Mouse (Mus musculus) forebrain, embryonic 14.5 days (tissue): ENCODE measurements around the gene Xylt1. TPM values are rescaled to one million over a fixed set of nuclear protein-coding genes. Genes with fewer than 3 reads are reported as not detected.

Experiments used
- ATAC-seq: fragments of 200-750 bp; cut with Nextera tagmentation; 2 replicates; pipeline ENCODE4 v1.8.0; 2017; ENCODE audit warnings: mild to moderate bottlenecking, moderate library complexity
- DNase-seq: peaks from one replicate; pipeline ENCODE4 v3.0.0-alpha.2; 2015; ENCODE audit warnings: low spot score
- H3K27ac ChIP-seq: fragments of 300-500 bp; sonication (generic); 2 replicates; pipeline ENCODE4 v1.5.1; 2014; ENCODE audit warnings: low read depth, mild to moderate bottlenecking, control low read depth, low read length, moderate library complexity
- H3K27me3 ChIP-seq: fragments of 300-500 bp; sonication (generic); replicated peaks from 2 replicates; pipeline ENCODE4 v1.6.1; 2014; ENCODE audit warnings: low read length, control low read depth, mixed read lengths; ENCODE audit not compliant: control insufficient read depth, insufficient read depth
- H3K36me3 ChIP-seq: fragments of 300-500 bp; sonication (generic); 2 replicates; pipeline ENCODE4 v1.6.1; 2014; ENCODE audit warnings: low read length, control low read depth; ENCODE audit not compliant: control insufficient read depth, insufficient read depth
- H3K4me1 ChIP-seq: fragments of 300-500 bp; sonication (generic); 2 replicates; pipeline ENCODE4 v1.6.1; 2014; ENCODE audit warnings: antibody characterized with exemption, low read length, control low read depth; ENCODE audit not compliant: control insufficient read depth, insufficient read depth
- H3K4me2 ChIP-seq: fragments of 300-500 bp; sonication (generic); 2 replicates; pipeline ENCODE4 v1.6.1; 2014; ENCODE audit warnings: mild to moderate bottlenecking, control low read depth, low read length
- H3K4me3 ChIP-seq: fragments of 300-500 bp; sonication (generic); 2 replicates; pipeline ENCODE4 v1.5.1; 2014; ENCODE audit warnings: low read depth, low read length, control low read depth
- H3K9ac ChIP-seq: fragments of 300-500 bp; sonication (generic); 2 replicates; pipeline ENCODE4 v1.6.1; 2014; ENCODE audit warnings: mild to moderate bottlenecking, low read length, control low read depth, moderate library complexity
- H3K9me3 ChIP-seq: fragments of 300-500 bp; sonication (generic); replicated peaks from 2 replicates; pipeline ENCODE4 v1.6.1; 2016; ENCODE audit warnings: low read length, control low read depth, mixed read lengths; ENCODE audit not compliant: control insufficient read depth
- whole genome bisulfite sequencing: fragments of 180-500 bp; shearing (Covaris S2); extraction: QIAGEN DNeasy Blood & Tissue Kit; methylation state at CpG from one replicate; pipeline ENCODE4 v1.1.7; 2014; 5-methylcytosine and 5-hydroxymethylcytosine counted together
- polyA plus RNA-seq: library from polyadenylated mRNA; unstranded; fragments of >200 nt; fragmentation: Nextera tagmentation; extraction: Ambion mirVana; gene quantifications from 2 replicates; pipeline ENCODE4 v1.2.1, GENCODE M21; 2014

Gene Xylt1
- polyA plus RNA-seq, 1 experiment from 2014 or later = 1.5 TPM

DNA sequence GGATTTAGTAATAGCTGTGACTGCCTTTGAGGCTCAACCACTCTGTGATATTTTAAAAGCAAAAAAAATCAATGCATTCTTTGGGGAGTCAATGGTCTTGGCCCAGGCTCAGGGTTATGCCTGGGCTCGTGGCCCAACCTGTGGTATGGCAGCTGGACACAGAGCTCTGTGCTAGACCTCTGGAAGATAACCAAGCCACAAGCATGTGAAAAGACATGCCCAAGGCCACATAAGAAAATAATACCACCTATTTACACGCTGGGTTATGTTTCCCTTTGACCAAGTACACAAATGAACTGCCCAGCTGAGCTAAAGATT, 106.4 kb downstream of the Xylt1 start:
- Histone ChIP-seq H3K9ac (no peak overlapping the region), H3K27ac (no peak overlapping the region), H3K4me2 (no peak overlapping the region), H3K27me3 (no peaks in the 10 kb centered on the region), H3K36me3 (no peaks in the 10 kb centered on the region), H3K4me3 (no peak overlapping the region), H3K9me3 (no peaks in the 10 kb centered on the region), H3K4me1 (no peaks in the 10 kb centered on the region)
- no peak for DNase-seq
- 87% methylated on average over 2 of the region's 2 CpGs for WGBS
- ATAC-seq = no peak

DNA sequence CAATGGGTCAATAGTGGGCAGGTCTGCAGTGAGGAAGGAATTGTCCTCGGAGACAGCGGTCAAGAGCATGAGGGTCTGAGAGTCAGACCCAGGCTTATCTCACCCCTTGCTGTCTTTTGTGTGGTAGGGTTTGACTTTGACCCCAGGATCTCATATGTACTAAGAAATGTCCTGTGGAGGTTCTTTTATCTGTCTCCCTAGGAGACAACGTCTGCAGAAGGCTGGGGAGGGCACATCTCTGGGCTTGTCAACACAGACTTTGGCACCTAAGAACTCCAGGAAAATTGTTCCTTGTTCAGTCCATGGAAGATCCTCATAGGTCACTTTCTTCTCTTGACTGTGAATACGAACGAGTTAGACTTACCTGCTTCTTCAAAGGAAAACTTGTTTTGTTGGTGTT, 109.2 kb downstream of the Xylt1 start:
- ATAC-seq = no peak
- Histone ChIP-seq H3K36me3 (no peaks in the 10 kb centered on the region), H3K4me2 (no peak overlapping the region), H3K9ac (no peak overlapping the region), H3K4me1 (no peaks in the 10 kb centered on the region; the same call in 1 of the 2 replicates), H3K27me3 (no peaks in the 10 kb centered on the region), H3K27ac (no peak overlapping the region), H3K9me3 (no peaks in the 10 kb centered on the region), H3K4me3 (no peak overlapping the region)
- DNase-seq = no peak
- WGBS = 79% methylated on average over 5 of the region's 5 CpGs

GRCm38 (mm10) chr7:117490500-117491205, 109.9 kb downstream of the Xylt1 start:
- Histone ChIP-seq H3K4me2 (no peak overlapping the region), H3K9ac (no peak overlapping the region), H3K36me3 (no peaks in the 10 kb centered on the region), H3K4me3 (no peak overlapping the region), H3K27ac (no peak overlapping the region), H3K9me3 (no peaks in the 10 kb centered on the region), H3K4me1 (no peaks in the 10 kb centered on the region; the same call in 1 of the 2 replicates), H3K27me3 (no peaks in the 10 kb centered on the region)
- DNase-seq (no peak), ATAC-seq (no peak)
- WGBS = 65% methylated on average over 9 of the region's 9 CpGs

- 84% methylated on average over 5 of the region's 5 CpGs for WGBS
- H3K27me3 ChIP-seq = no peaks in the 10 kb centered on the region
- no peaks in the 10 kb centered on the region for H3K9me3 ChIP-seq
- no peak overlapping the region for H3K9ac ChIP-seq
- H3K4me1 ChIP-seq = no peaks in the 10 kb centered on the region; the same call in 1 of the 2 replicates
- DNase-seq (no peak), ATAC-seq (no peak)
- no peaks in the 10 kb centered on the region for H3K36me3 ChIP-seq
- H3K4me2 ChIP-seq = no peak overlapping the region
- no peak overlapping the region for H3K4me3 ChIP-seq
- no peak overlapping the region for H3K27ac ChIP-seq
Observed at GRCm38 (mm10) chr7:117491495-117491894, 110.7 kb downstream of the Xylt1 start.

DNA sequence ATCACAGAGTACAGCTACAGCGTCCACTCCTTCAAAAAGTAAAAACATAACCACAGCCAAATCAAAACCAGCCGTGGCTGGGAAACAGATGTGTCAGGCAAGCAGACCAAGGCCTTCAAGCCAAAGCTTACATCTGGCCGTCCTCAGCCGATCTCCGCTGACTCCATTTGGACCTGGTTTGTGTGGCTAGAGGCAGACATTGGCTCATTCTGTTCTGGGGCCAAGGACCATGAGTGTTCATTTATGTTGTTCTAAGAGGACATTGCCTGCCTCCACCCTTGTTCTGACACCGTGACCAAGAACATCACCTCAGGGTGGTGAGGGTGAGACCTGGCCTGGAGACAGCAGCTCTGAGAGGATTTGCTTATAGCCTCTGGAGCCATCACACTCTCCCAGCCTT, 113.4 kb downstream of the Xylt1 start:
- WGBS = 94% methylated on average over 6 of the region's 6 CpGs
- Histone ChIP-seq H3K27me3 (no peaks in the 10 kb centered on the region), H3K4me1 (no peaks in the 10 kb centered on the region; the same call in 1 of the 2 replicates), H3K27ac (no peak overlapping the region), H3K4me2 (no peak overlapping the region), H3K4me3 (no peak overlapping the region), H3K9me3 (no peaks in the 10 kb centered on the region), H3K36me3 (no peaks in the 10 kb centered on the region), H3K9ac (no peak overlapping the region)
- DNase-seq (no peak), ATAC-seq (no peak)

DNA sequence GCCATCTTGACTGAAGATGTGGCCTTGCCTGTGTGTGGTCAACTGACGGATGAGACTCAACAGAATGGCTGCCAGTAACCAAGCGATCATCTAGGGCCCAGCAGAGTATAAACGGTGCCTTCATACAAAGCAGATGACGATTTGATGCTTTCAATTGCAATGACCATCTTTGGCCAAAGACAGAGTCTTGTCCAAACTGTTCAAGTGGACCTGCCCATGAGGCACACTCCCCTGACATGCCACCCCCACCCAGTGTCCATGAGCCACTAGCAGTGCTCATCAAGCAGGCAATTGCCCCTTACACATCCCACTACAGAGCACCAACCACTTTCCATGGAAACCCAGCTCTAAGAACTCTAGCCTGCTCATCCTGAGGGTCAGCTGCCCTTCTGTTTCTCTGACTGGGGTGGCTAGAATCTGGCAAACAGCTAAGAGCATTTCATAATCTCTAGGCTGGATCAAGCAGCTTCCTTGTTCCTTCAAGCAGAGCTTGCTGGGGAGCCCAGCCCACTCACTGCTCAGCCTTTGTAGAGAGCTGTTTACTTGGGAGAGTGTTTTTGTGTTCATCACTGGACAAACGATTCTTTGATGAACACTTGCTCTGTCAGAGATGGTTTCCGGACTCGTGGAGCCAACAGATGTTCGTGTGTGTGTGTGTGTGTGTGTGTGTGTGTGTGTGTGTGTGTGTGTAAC, 114.0 kb downstream of the Xylt1 start:
- ATAC-seq = no peak
- Histone ChIP-seq H3K4me3 (no peak overlapping the region), H3K4me2 (no peak overlapping the region), H3K27me3 (no peaks in the 10 kb centered on the region), H3K27ac (no peak overlapping the region), H3K36me3 (no peaks in the 10 kb centered on the region), H3K9ac (no peak overlapping the region), H3K9me3 (no peaks in the 10 kb centered on the region), H3K4me1 (no peaks in the 10 kb centered on the region; the same call in 1 of the 2 replicates)
- no peak for DNase-seq
- 67% methylated on average over 8 of the region's 8 CpGs for WGBS

DNA sequence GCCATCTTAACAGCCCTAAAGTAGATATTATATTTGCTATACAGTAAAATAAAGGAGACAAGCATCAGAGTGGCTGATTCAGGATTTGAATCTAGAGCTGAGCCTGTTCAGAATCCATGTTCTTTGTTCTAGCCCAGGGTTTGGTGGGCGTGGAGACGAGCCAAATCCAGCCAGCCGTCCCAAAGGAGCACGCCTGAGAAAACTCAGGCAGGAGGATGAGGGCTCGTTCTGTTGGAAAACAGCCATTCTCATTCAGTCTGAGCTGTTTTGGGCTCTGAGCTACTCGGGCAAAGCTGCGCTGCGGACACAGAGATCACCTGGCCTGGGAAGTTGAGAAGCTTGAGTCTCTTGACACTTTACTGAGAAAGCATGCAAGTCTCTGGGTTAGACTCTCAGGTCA, 115.0 kb downstream of the Xylt1 start:
- Histone ChIP-seq H3K4me1 (no peaks in the 10 kb centered on the region; the same call in 1 of the 2 replicates), H3K36me3 (no peaks in the 10 kb centered on the region), H3K9me3 (no peaks in the 10 kb centered on the region), H3K27ac (no peak overlapping the region), H3K4me2 (no peak overlapping the region), H3K4me3 (no peak overlapping the region), H3K9ac (no peak overlapping the region), H3K27me3 (no peaks in the 10 kb centered on the region)
- WGBS = 34% methylated on average over 8 of the region's 8 CpGs
- ATAC-seq (0 out of 2 replicates have a peak, but pooled peaks have one; percentile 12), DNase-seq (peak; percentile 67)

DNA sequence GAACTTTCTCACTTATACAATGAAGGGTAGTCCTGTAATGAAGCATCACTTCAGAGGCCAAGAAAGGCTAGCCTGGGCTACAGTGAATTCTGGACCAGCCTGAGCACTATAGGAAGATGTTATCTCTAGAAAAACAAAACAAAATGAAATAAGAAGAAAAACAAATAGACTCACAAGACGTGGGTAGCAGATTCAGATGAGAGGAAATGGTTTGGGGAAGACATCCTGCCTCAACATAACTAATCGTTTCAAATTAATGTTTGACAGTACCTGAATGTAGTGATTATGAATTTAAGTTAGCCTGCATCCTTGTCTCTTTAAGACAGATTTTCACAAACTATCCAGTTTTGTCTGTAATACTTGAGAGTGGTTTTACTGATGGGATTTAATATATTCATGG, 117.4 kb downstream of the Xylt1 start:
- H3K9me3 ChIP-seq = peaks cover 4% of the 10 kb centered on the region; the same call in 1 of the 2 replicates
- no peaks in the 10 kb centered on the region for H3K36me3 ChIP-seq
- H3K4me1 ChIP-seq = no peaks in the 10 kb centered on the region; the same call in 1 of the 2 replicates
- no peak for ATAC-seq
- H3K4me3 ChIP-seq = no peak overlapping the region
- no peak overlapping the region for H3K9ac ChIP-seq
- no peaks in the 10 kb centered on the region for H3K27me3 ChIP-seq
- no peak overlapping the region for H3K27ac ChIP-seq
- WGBS = 86% methylated on average over 2 of the region's 2 CpGs
- no peak for DNase-seq
- H3K4me2 ChIP-seq = no peak overlapping the region
